Mouse (Mus musculus) thymus, adult 2 months (tissue): Measurements from ENCODE around the gene Myo1c. TPM values are rescaled to one million over a fixed set of nuclear protein-coding genes. Genes with fewer than 3 reads are reported as not detected.

Experiments used
- DNase-seq: peaks from one replicate; pipeline ENCODE4 v3.0.0; 2021
- H3K27ac ChIP-seq: fragments of 200-500 bp; 2 replicates; pipeline ENCODE4 v1.5.1; 2012; ENCODE audit warnings: low read length, control low read depth; ENCODE audit not compliant: control insufficient read depth, insufficient read depth
- H3K27me3 ChIP-seq: fragments of 200-500 bp; 2 replicates; pipeline ENCODE4 v1.6.1; 2012; ENCODE audit warnings: mild to moderate bottlenecking, low read length, moderate library complexity, mixed read lengths; ENCODE audit not compliant: control insufficient read depth, insufficient read depth
- H3K36me3 ChIP-seq: fragments of 200-500 bp; 2 replicates; pipeline ENCODE4 v1.6.1; 2012; ENCODE audit warnings: mild to moderate bottlenecking, low read length, moderate library complexity; ENCODE audit not compliant: control insufficient read depth, insufficient read depth
- H3K4me1 ChIP-seq: fragments of 200-500 bp; replicated peaks from 2 replicates; pipeline ENCODE4 v1.6.1; 2012; ENCODE audit warnings: low read length; ENCODE audit not compliant: control insufficient read depth, insufficient read depth
- H3K4me3 ChIP-seq: fragments of 200-500 bp; 2 replicates; pipeline ENCODE4 v1.5.1; 2012; ENCODE audit warnings: mild to moderate bottlenecking, low read length, control low read depth, moderate library complexity; ENCODE audit not compliant: control insufficient read depth, insufficient read depth
- CTCF ChIP-seq: fragments of 200-500 bp; IDR thresholded peaks from 2 replicates; pipeline ENCODE4 v1.5.1; 2012; ENCODE audit warnings: mild to moderate bottlenecking, control low read depth, low read length, moderate library complexity, borderline replicate concordance; ENCODE audit not compliant: control insufficient read depth, poor library complexity, insufficient read depth; ENCODE audit errors: extremely low read depth
- POLR2A ChIP-seq: fragments of 200-500 bp; IDR thresholded peaks from 2 replicates; pipeline ENCODE4 v1.6.1; 2012; ENCODE audit warnings: mild to moderate bottlenecking, low read length, control low read depth, moderate library complexity; ENCODE audit not compliant: control insufficient read depth, poor library complexity, insufficient read depth; ENCODE audit errors: extremely low read depth
- WGBS: fragments of 180-500 bp; shearing (Covaris S2); methylation state at CpG from one replicate; pipeline ENCODE4 v1.1.7; 2018; 5-methylcytosine and 5-hydroxymethylcytosine counted together
- polyA plus RNA-seq: library from polyadenylated mRNA; depleted of rRNA; stranded (reverse); fragments of >200 nt; gene quantifications from 2 replicates; pipeline ENCODE4 v1.2.3, GENCODE M21; 2012

The Myo1c gene
- polyA plus RNA-seq, 1 experiment, result 90.2 TPM

DNA sequence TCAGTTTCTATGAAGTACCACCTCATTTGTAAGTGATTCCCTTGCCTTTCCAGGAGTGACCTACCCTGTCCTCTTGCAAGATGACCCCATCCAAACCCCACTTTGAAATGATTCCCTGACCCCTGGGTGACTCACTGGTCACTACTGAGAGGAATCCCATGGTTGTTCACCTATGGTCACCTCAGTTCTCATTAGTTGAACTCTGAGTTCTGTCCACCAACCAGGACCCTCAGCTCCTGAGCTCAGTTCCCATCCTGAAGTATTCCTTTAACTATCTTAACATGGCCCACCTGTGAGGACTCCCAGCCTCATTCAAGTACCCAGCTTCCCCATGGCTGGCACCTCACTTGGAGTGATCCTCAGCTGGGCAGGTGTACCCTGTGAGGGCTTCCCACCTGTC lies 7.5 kb downstream of the Myo1c start:
- Histone ChIP-seq H3K36me3 (peaks cover 23% of the 10 kb centered on the region), H3K4me3 (no peak overlapping the region), H3K27me3 (no peaks in the 10 kb centered on the region), H3K4me1 (peaks cover 43% of the 10 kb centered on the region), H3K27ac (no peak overlapping the region)
- DNase-seq, result no peak
- TF ChIP-seq POLR2A (no peak), CTCF (no peak)

- Histone ChIP-seq H3K4me3 (no peak overlapping the region), H3K36me3 (peaks cover 23% of the 10 kb centered on the region), H3K27ac (no peak overlapping the region), H3K4me1 (peaks cover 38% of the 10 kb centered on the region), H3K27me3 (no peaks in the 10 kb centered on the region)
- WGBS, result 97% methylated on average over 13 of the region's 13 CpGs
- TF ChIP-seq CTCF (no peak), POLR2A (no peak)
- no peak for DNase-seq
Observed at GRCm38 (mm10) chr11:75658311-75658710, 8.0 kb downstream of the Myo1c start.

DNA sequence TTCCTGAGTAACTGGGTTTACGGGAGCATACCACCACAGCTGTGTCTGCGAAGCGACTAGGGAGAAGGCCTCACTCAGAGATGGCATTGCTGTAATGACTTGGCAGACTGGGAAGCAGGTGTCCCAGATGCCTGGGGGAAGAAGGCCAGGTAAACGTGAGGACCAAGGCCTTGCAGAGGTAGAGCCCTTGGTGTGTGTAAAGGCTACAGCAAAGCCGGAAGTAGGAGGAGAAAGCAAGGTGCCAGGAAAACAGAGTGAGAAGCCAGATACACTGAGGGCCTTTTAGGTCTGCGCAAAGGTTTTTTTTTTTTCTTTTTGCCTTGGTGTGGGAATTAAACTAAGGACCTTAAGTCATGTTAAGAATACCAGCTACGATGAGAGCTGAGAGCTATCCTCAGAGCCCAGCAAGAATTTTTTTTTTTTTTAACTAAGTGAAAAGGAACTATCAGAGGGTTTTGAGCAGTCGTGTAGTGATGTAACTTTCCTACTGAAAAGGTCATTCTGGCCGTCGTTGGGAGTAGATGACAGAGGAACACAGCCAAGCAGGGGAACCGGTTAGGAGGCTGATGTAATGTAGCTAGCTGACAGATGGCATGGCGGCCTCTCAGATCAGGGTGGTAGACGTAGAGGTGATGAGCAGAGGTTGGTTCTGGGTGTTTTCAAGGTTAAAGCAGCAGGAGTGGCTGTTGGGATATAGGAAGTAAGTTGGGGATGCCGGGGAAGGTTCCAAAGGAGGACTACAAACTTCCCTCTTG lies 8.9 kb downstream of the Myo1c start:
- H3K4me3 ChIP-seq, result no peak overlapping the region
- 92% methylated on average over 14 of the region's 14 CpGs for whole genome bisulfite sequencing
- H3K36me3 ChIP-seq, result peaks cover 23% of the 10 kb centered on the region
- DNase-seq, result no peak
- no peaks in the 10 kb centered on the region for H3K27me3 ChIP-seq
- H3K27ac ChIP-seq, result no peak overlapping the region
- no peak for TF ChIP-seq POLR2A
- no peak for TF ChIP-seq CTCF
- peaks cover 30% of the 10 kb centered on the region for H3K4me1 ChIP-seq

- H3K36me3 ChIP-seq, result peaks cover 27% of the 10 kb centered on the region
- 97% methylated on average over 12 of the region's 12 CpGs for WGBS
- no peak overlapping the region for H3K4me3 ChIP-seq
- no peak overlapping the region for H3K27ac ChIP-seq
- TF ChIP-seq POLR2A, result no peak
- TF ChIP-seq CTCF, result no peak
- no peak for DNase-seq
- H3K27me3 ChIP-seq, result no peaks in the 10 kb centered on the region
- peaks cover 20% of the 10 kb centered on the region for H3K4me1 ChIP-seq
Observed at GRCm38 (mm10) chr11:75660081-75660590, 9.8 kb downstream of the Myo1c start.

DNA sequence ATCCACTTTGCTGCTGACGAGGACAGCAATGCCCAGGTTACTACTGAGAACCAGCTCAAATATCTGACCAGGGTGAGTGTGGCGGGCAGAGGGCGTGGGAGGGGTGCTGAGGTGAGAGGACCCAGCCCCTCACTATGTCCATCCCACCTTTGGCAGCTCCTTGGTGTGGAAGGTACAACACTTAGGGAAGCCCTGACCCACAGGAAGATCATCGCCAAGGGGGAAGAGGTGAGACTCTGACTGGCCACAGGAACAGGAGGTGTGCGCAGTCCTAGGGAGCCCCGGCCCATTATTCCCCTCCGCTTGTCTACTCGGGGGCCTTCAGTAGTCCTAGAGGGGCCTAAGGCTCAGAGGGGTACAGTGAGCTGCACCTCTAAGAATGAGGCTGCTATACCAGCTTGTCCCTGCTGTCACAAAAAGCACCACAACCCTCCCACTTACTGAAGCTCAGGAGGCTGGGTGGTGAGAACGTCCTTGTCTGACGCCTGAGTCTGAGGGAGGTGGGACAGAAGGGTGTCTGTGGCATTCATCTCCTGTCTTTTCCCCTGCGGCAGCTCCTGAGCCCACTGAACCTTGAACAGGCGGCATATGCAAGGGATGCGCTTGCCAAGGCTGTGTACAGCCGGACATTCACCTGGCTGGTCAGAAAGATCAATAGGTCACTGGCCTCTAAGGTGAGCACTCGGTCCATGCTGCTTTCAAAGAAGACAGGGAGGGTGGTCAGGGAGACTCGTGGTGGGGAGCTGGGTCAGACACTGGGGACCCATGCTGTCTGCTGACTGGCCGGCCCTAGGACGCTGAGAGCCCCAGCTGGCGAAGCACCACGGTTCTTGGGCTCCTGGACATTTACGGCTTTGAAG lies 10.9 kb downstream of the Myo1c start:
- Histone ChIP-seq H3K27me3 (no peaks in the 10 kb centered on the region), H3K36me3 (peaks cover 33% of the 10 kb centered on the region), H3K27ac (no peak overlapping the region), H3K4me1 (peaks cover 11% of the 10 kb centered on the region), H3K4me3 (no peak overlapping the region)
- 97% methylated on average over 21 of the region's 21 CpGs for WGBS
- no peak for DNase-seq
- no peak for TF ChIP-seq CTCF
- no peak for TF ChIP-seq POLR2A

DNA sequence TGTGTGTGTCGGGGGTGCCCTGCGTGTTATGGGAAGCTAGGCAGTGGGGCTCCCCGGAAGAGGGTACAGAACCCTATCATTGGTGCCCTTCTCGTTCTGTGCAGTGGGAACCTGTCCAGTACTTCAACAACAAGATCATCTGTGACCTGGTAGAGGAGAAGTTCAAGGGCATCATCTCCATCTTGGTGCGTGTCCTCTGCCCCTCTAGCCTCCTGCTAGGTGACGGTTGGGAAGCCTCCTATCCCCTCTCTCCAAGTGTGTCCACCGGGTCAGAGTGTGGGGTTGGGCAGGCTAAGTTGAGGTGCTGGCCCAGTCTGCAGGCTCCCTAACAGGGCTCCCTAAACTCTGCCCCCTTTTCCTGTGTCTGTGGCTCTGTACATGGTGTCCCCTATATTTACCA lies 11.8 kb downstream of the Myo1c start:
- 98% methylated on average over 7 of the region's 7 CpGs for WGBS
- H3K36me3 ChIP-seq, result peaks cover 39% of the 10 kb centered on the region
- no peak overlapping the region for H3K4me3 ChIP-seq

More for the DNA sequence above, 11.8 kb downstream of the Myo1c start:
- no peak for TF ChIP-seq POLR2A
- no peak for TF ChIP-seq CTCF
- no peak for DNase-seq
- H3K4me1 ChIP-seq, result peaks cover 1% of the 10 kb centered on the region; the same call in 1 of the 2 replicates
- H3K27me3 ChIP-seq, result no peaks in the 10 kb centered on the region
- H3K27ac ChIP-seq, result no peak overlapping the region
